Mouse (Mus musculus): ENCODE measurements at regions not wholly inside any gene's neighbourhood (a gene's known extent, or its start where the extent isn't known, plus 50 kb on each side); places are given as distances from the start of the nearest gene placed in this dataset.
"Not testable (repeated sequence)": the region's sequence is repeated elsewhere in the genome, so short reads cannot be mapped to it uniquely, and the experiment has no call there.

GRCm38 (mm10) chr12:15493640-15494039, 323.1 kb downstream of the Trib2 start:
- WGBS = 80% methylated on average over 2 of the region's 2 CpGs
- DNase-seq (ENCODE audit: low read depth, low spot score) = no peak

- no peak for DNase-seq (ENCODE audit: low read depth, low spot score)
Observed at GRCm38 (mm10) chr12:15472741-15473140, 344.0 kb downstream of the Trib2 start.

GRCm38 (mm10) chr12:15459429-15459828, 357.3 kb downstream of the Trib2 start:
- 80% methylated on average over 1 of the region's 1 CpGs for WGBS
- no peak for DNase-seq (ENCODE audit: low read depth, low spot score)

More at GRCm38 (mm10) chr12:15472741-15473140, 344.0 kb downstream of the Trib2 start:
- WGBS = 82% methylated on average over 3 of the region's 3 CpGs

GRCm38 (mm10) chr12:15456369-15456768, 360.4 kb downstream of the Trib2 start:
- DNase-seq (ENCODE audit: low read depth, low spot score) = not testable (repeated sequence)

GRCm38 (mm10) chr12:15455744-15456143, 361.0 kb downstream of the Trib2 start:
- WGBS = 74% methylated on average over 2 of the region's 2 CpGs

GRCm38 (mm10) chr12:15449484-15449883, 367.2 kb downstream of the Trib2 start:
- WGBS = 70% methylated on average over 4 of the region's 4 CpGs
- DNase-seq (ENCODE audit: low read depth, low spot score) = no peak

More at GRCm38 (mm10) chr12:15455744-15456143, 361.0 kb downstream of the Trib2 start:
- DNase-seq (ENCODE audit: low read depth, low spot score) = no peak

GRCm38 (mm10) chr12:15416180-15416766, 400.4 kb downstream of the Trib2 start:
- DNase-seq (ENCODE audit: low read depth, low spot score) = no peak
- WGBS = 20% methylated on average over 4 of the region's 4 CpGs

GRCm38 (mm10) chr12:15410419-15410818, 406.3 kb downstream of the Trib2 start:
- 85% methylated on average over 3 of the region's 3 CpGs for WGBS
- no peak for DNase-seq (ENCODE audit: low read depth, low spot score)

- not testable (repeated sequence) for DNase-seq (ENCODE audit: low read depth, low spot score)
- WGBS = 57% methylated on average over 3 of the region's 3 CpGs
Observed at GRCm38 (mm10) chr12:15407577-15407976, 409.1 kb downstream of the Trib2 start.

- DNase-seq (ENCODE audit: low read depth, low spot score) = no peak
- 72% methylated on average over 3 of the region's 3 CpGs for WGBS
Observed at GRCm38 (mm10) chr12:15392641-15393040, 424.1 kb downstream of the Trib2 start.

- DNase-seq (ENCODE audit: low read depth, low spot score) = no peak
- WGBS = 52% methylated on average over 1 of the region's 1 CpGs
Observed at GRCm38 (mm10) chr12:15388574-15388973, 428.1 kb downstream of the Trib2 start.

GRCm38 (mm10) chr12:15357808-15358207, 458.9 kb downstream of the Trib2 start:
- 50% methylated on average over 1 of the region's 1 CpGs for WGBS
- DNase-seq (ENCODE audit: low read depth, low spot score) = no peak

GRCm38 (mm10) chr12:15320697-15321449, 495.8 kb downstream of the Trib2 start:
- 16% methylated on average over 5 of the region's 5 CpGs for WGBS
- DNase-seq (ENCODE audit: low read depth, low spot score) = no peak

GRCm38 (mm10) chr12:15319647-15320046, 497.1 kb downstream of the Trib2 start:
- 21% methylated on average over 1 of the region's 1 CpGs for WGBS

GRCm38 (mm10) chr12:15294898-15295297, 521.8 kb downstream of the Trib2 start:
- WGBS = 79% methylated on average over 2 of the region's 2 CpGs

More at GRCm38 (mm10) chr12:15319647-15320046, 497.1 kb downstream of the Trib2 start:
- DNase-seq (ENCODE audit: low read depth, low spot score) = no peak

GRCm38 (mm10) chr12:15262165-15262564, 554.6 kb downstream of the Trib2 start:
- WGBS = 90% methylated on average over 1 of the region's 1 CpGs
- DNase-seq (ENCODE audit: low read depth, low spot score) = no peak

More at GRCm38 (mm10) chr12:15294898-15295297, 521.8 kb downstream of the Trib2 start:
- no peak for DNase-seq (ENCODE audit: low read depth, low spot score)

- 77% methylated on average over 1 of the region's 1 CpGs for WGBS
- DNase-seq (ENCODE audit: low read depth, low spot score) = no peak
Observed at GRCm38 (mm10) chr12:15261604-15262003, 555.1 kb downstream of the Trib2 start.

- DNase-seq (ENCODE audit: low read depth, low spot score) = no peak
- WGBS = 85% methylated on average over 2 of the region's 2 CpGs
Observed at GRCm38 (mm10) chr12:15260907-15261415, 555.8 kb downstream of the Trib2 start.

- 63% methylated on average over 4 of the region's 4 CpGs for WGBS
Observed at GRCm38 (mm10) chr12:15244966-15245365, 571.8 kb downstream of the Trib2 start.

GRCm38 (mm10) chr12:15222497-15223170, 594.1 kb downstream of the Trib2 start:
- no peak for DNase-seq (ENCODE audit: low read depth, low spot score)
- 85% methylated on average over 5 of the region's 5 CpGs for WGBS

More at GRCm38 (mm10) chr12:15244966-15245365, 571.8 kb downstream of the Trib2 start:
- DNase-seq (ENCODE audit: low read depth, low spot score) = no peak

All from large intestine, adult 2 months (tissue).